Mouse (Mus musculus) kidney, postnatal 4 days (tissue): ENCODE measurements around the gene Olfr635.
"Not testable (repeated sequence)": the region's sequence is repeated elsewhere in the genome, so short reads cannot be mapped to it uniquely, and the experiment has no call there.

Experiments used
- DNase-seq, 2 experiments: peaks; one replicate each; pipeline ENCODE4 v3.0.0; 2021; ENCODE audit warnings: mixed read lengths in 2 of 2

Gene Olfr635

DNA sequence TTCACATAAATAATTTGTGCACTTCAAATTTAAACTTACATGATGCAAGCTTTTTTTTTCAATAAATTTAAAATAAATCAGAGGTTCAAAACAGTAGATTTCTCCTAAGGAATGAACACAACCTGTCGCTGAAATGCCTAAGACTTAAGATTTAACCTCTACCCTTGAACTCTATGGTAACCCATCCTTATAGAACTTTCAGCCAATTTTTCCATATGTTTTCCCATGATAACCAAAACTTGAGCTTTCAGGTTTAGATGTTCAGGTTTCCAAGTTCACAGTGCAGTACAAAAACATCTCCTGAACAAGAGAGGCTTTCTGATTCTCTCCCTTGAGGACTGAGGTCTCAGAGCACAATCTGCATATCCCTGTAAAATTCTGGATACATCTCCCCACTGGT is at the start of gene Olfr635:
Gene Olfr635, plus strand, starts transcription at position 301 of the 400 bp plus-strand sequence.
- no peak for DNase-seq

DNA sequence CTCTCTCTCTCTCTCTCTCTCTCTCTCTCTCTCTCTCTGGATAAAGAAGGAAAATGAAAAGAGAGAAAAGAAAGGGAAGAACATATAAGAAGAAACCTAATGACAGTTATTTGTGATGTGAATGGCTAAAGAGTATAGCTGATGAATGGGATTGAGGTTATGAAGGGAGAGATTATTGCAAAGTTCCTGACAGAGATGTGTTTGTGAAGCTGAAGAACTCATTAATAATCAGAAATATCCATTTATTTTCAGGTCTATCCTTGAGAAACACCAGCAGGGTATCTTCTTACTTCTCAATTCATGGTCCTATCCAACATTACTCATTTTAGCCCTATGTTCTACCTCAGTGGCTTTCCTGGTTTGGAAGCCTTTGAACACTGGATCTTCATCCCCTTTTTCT is 42.4 kb upstream of the Olfr635 start, which contains the start of gene Olfr631:
Gene Olfr631, plus strand, starts transcription at position 301 of the 400 bp plus-strand sequence.
- no peak for DNase-seq

GRCm38 (mm10) chr7:103934264-103934663 is 36.7 kb upstream of the Olfr635 start, which contains the start of gene Olfr632:
Olfr632 (plus strand) TSS chr7:103934347.
- no peak for DNase-seq

DNA sequence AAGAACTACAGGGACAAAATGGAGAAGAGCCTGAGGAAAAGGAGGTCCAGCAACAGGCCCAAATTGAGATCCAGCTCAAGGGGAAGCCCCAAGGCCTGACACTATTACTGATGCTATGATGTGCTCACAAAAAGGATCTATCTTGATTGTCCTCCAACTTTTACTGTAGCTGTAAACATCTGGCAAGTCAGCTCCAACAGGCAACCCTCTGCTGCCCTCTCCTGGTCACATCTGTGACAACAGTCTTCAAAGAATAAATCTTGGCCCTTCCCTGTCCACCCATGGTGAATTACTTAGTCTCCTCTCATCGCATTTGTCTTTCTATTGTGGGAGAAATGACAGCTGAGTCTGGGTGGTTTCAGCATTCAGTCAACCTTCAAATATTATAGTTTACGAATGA is 28.2 kb upstream of the Olfr635 start:
- DNase-seq: peak; percentile 53 to 54

- DNase-seq: no peak
Observed at GRCm38 (mm10) chr7:103944137-103944536, 26.8 kb upstream of the Olfr635 start, which contains the start of gene Olfr633. Olfr633 (plus strand) TSS chr7:103944437.

- not testable (repeated sequence) for DNase-seq
Observed at GRCm38 (mm10) chr7:103966873-103967272, 4.1 kb upstream of the Olfr635 start.

GRCm38 (mm10) chr7:103971782-103972181 is 830 bp downstream of the Olfr635 start:
- no peak for DNase-seq

- DNase-seq: no peak
Observed at GRCm38 (mm10) chr7:103998446-103998845, 27.5 kb downstream of the Olfr635 start, which contains the start of gene Olfr638. Olfr638 (plus strand) TSS chr7:103998746.

DNA sequence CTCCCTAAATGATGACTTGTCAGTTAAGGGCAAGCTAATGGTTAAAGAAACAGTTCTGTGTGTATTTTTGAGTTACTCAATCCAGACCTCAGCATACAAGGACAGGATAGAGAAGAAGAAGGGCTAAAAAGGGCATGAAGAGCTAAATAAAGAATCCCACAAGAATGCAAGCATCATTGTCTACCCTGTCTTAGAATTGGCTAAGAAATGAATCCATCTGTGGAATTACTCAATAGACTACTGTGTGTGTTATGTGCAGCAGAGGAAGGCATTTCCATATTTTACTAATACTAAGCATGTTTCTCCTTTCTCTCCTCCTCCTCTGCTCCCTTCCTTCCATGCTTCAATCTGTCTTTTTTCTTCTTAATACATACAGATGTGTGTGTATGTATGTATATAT is 28.2 kb downstream of the Olfr635 start:
- DNase-seq: no peak

- no peak for DNase-seq
Observed at GRCm38 (mm10) chr7:104017203-104017602, 46.3 kb downstream of the Olfr635 start, which contains the start of gene Olfr639. Olfr639 (minus strand) TSS chr7:104017303.

DNA sequence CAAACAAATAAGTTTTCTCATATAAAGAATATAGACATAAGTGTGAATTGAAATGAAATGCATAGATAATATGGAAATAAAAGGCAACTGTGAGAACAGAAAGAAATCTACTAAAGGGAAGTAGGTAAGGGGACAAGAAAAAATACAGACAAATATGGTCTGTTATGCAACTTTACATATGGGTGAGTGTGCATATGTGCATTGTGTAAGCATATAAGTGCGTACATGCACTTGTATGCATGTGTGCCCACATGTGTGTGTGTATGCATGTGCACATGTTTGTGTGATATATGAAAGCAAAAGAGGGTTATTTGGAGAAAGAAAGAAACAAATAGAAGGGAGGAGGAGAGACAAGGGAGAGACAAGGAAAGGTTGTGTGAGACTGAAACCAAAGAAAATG is 48.0 kb downstream of the Olfr635 start:
- DNase-seq: no peak

- DNase-seq: no peak
Observed at GRCm38 (mm10) chr7:104021651-104022050, 50.7 kb downstream of the Olfr635 start.

DNA sequence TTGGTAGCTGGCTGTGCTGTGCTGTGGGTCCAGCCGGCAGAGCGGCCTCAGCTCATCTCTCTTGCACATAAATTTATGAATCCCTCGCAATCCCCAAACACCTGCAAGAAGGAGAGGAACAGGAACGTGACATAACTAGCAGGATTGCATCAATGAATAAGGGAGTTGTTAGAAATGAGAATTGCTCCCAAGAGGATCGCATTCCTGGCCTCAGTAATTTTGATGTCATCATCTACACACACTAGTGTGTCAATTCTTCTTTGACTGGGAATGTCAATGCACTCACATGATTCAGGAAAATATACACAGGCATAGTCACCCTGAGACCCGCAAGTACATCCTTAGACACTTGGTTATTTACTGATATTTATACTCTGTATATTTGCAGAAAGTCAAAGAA is 54.5 kb downstream of the Olfr635 start, which contains the start of gene Olfr640:
Gene Olfr640, minus strand, starts transcription at position 101 of the 400 bp plus-strand sequence.
- DNase-seq: no peak

DNA sequence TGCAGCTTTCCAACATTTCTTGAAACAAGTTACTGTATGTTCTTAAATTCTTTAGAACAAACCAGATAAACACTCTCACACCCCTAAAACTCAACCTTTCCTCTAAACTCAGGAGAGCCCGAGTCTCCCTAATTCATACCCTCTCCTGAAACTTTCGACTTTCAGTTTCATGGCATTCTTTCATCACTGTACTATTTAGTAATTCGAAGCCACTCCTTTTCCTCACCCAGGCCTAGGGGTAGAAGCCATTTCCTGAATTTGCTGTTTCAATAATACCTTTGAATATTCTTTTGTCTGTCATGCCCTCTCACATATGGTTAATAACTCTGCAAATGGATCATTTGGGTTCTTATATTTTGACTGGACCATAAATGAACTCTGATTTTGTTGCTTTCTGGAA is 56.0 kb downstream of the Olfr635 start:
- no peak for DNase-seq

DNA sequence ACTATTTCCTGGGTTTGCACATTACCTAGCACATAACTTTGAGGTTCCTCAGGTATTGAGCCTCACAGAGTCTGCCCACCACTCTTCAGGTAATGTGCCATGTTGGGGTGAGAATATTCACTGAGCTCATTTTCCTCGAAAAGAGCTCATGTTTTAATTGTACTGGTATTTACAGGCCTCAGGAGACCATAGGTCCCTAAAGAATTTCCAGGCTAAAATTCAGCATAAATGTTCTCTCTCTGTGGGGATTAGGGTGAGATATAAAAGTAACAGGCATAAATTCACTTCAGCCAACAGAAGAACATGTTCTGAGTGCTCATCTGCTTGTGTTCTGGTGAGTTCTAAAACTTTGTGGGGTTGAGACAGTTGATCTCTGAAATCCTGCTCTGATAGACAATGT is 64.2 kb downstream of the Olfr635 start, which contains the start of gene Olfr641:
Gene Olfr641, plus strand, starts transcription at position 301 of the 400 bp plus-strand sequence.
- DNase-seq: no peak
